Mouse (Mus musculus) heart, postnatal 0 days (tissue): ENCODE results near the gene Eya2. TPM values are rescaled to one million over a fixed set of nuclear protein-coding genes. Genes with fewer than 3 reads are reported as not detected.

ENCODE experiments used
- ATAC-seq: fragments of 200-750 bp; cut with Nextera tagmentation; 2 replicates; pipeline ENCODE4 v1.8.0; 2017; ENCODE audit warnings: low read depth, moderate number of reproducible peaks, moderate library complexity; ENCODE audit not compliant: insufficient read depth
- DNase-seq: peaks from one replicate; pipeline ENCODE4 v3.0.0-alpha.2; 2016; ENCODE audit warnings: low spot score
- H3K27ac ChIP-seq: fragments of 300-500 bp; sonication (generic); 2 replicates; pipeline ENCODE4 v1.5.1; 2014; ENCODE audit warnings: low read depth, mild to moderate bottlenecking
- H3K27me3 ChIP-seq: fragments of 300-500 bp; sonication (generic); 2 replicates; pipeline ENCODE4 v1.6.1; 2014; ENCODE audit warnings: low read length, mixed read lengths; ENCODE audit not compliant: control insufficient read depth, insufficient read depth
- H3K36me3 ChIP-seq: fragments of 300-500 bp; sonication (generic); replicated peaks from 2 replicates; pipeline ENCODE4 v1.6.1; 2014; ENCODE audit warnings: low read length, mixed read lengths; ENCODE audit not compliant: control insufficient read depth, insufficient read depth
- H3K4me1 ChIP-seq: fragments of 300-500 bp; sonication (generic); 2 replicates; pipeline ENCODE4 v1.6.1; 2014; ENCODE audit warnings: antibody characterized with exemption; ENCODE audit not compliant: control insufficient read depth, insufficient read depth
- H3K4me2 ChIP-seq: fragments of 300-500 bp; sonication (generic); 2 replicates; pipeline ENCODE4 v1.6.1; 2014; ENCODE audit warnings: low read depth, mild to moderate bottlenecking, low read length, moderate library complexity
- H3K4me3 ChIP-seq: fragments of 300-500 bp; sonication (generic); 2 replicates; pipeline ENCODE4 v1.5.1; 2014; ENCODE audit warnings: low read depth, low read length
- H3K9ac ChIP-seq: fragments of 300-500 bp; sonication (generic); replicated peaks from 2 replicates; pipeline ENCODE4 v1.6.1; 2014; ENCODE audit warnings: low read depth, low read length, mixed read lengths
- H3K9me3 ChIP-seq: fragments of 300-500 bp; sonication (generic); replicated peaks from 2 replicates; pipeline ENCODE4 v1.6.1; 2016; ENCODE audit warnings: low read length; ENCODE audit not compliant: control insufficient read depth
- CTCF ChIP-seq: IDR thresholded peaks from 2 replicates; pipeline ENCODE4 v1.5.1; 2016; ENCODE audit warnings: antibody characterized with exemption, control low read depth, low read depth
- EP300 ChIP-seq: IDR thresholded peaks from 2 replicates; pipeline ENCODE4 v1.6.1; 2016; ENCODE audit warnings: antibody characterized with exemption, low read depth
- WGBS: fragments of 180-500 bp; shearing (Covaris S2); extraction: QIAGEN DNeasy Blood & Tissue Kit; methylation state at CpG from one replicate; pipeline ENCODE4 v1.1.7; 2014; 5-methylcytosine and 5-hydroxymethylcytosine counted together
- polyA plus RNA-seq: library from polyadenylated mRNA; unstranded; fragments of >200 nt; fragmentation: Nextera tagmentation; extraction: Ambion mirVana; gene quantifications from 2 replicates; pipeline ENCODE4 v1.2.1, GENCODE M21; 2015
- total RNA-seq: library from RNA; depleted of rRNA; stranded (reverse); fragments of >200 nt; gene quantifications from 2 replicates; pipeline ENCODE4 v1.2.3, GENCODE M21; 2014; ENCODE audit warnings: low replicate concordance

The Eya2 gene
- total and polyA plus RNA-seq, 2 experiments from 2014 or later = 0.95 to 0.96 TPM

DNA sequence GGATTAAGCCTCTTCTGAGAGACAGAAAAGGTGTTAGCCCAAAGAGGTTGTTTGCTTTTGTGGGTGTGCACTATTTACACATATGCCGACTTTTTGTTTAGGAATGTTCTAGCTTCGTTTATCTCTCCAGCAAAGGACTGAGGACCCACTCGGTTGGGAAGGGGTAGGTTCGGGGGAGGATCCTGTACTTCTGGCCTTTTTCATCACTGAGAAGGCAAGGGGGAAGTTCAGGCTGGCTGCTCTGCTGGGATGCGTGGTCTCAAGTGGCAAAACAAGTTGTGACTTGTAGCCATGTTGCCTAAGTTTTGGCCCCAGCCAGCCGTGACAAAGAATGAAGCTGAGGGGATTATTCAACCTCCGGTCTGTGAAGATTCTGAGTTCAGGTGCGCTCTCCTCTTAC, 6.8 kb downstream of the Eya2 start:
- peaks cover 28% of the 10 kb centered on the region for H3K27me3 ChIP-seq
- WGBS = 51% methylated on average over 8 of the region's 8 CpGs
- no peak overlapping the region for H3K4me2 ChIP-seq
- ATAC-seq = no peak
- no peak overlapping the region for H3K4me3 ChIP-seq
- no peaks in the 10 kb centered on the region for H3K9me3 ChIP-seq
- DNase-seq = no peak
- H3K9ac ChIP-seq = no peak overlapping the region
- H3K36me3 ChIP-seq = no peaks in the 10 kb centered on the region
- H3K4me1 ChIP-seq = no peaks in the 10 kb centered on the region
- TF ChIP-seq EP300 = no peak
- no peak for TF ChIP-seq CTCF
- no peak overlapping the region for H3K27ac ChIP-seq

GRCm38 (mm10) chr2:165603775-165604174, 8.9 kb downstream of the Eya2 start:
- Histone ChIP-seq H3K27me3 (0 out of 2 replicates have a peak, but pooled peaks cover 16% of the 10 kb centered on the region), H3K4me2 (no peak overlapping the region), H3K9ac (no peak overlapping the region), H3K36me3 (no peaks in the 10 kb centered on the region), H3K4me1 (no peaks in the 10 kb centered on the region), H3K4me3 (no peak overlapping the region), H3K27ac (no peak overlapping the region), H3K9me3 (no peaks in the 10 kb centered on the region)
- ATAC-seq (no peak), DNase-seq (no peak)
- TF ChIP-seq EP300 = no peak
- TF ChIP-seq CTCF = no peak
- WGBS = 63% methylated on average over 8 of the region's 8 CpGs

GRCm38 (mm10) chr2:165611551-165612253, 16.9 kb downstream of the Eya2 start:
- Histone ChIP-seq H3K27me3 (0 out of 2 replicates have a peak, but pooled peaks cover 4% of the 10 kb centered on the region), H3K4me1 (no peaks in the 10 kb centered on the region), H3K9ac (no peak overlapping the region), H3K36me3 (no peaks in the 10 kb centered on the region), H3K4me3 (no peak overlapping the region), H3K27ac (no peak overlapping the region), H3K4me2 (no peak overlapping the region), H3K9me3 (no peaks in the 10 kb centered on the region; the same call in 1 of the 2 replicates)
- ATAC-seq (no peak), DNase-seq (no peak)
- TF ChIP-seq CTCF = no peak
- TF ChIP-seq EP300 = no peak
- WGBS = 80% methylated on average over 7 of the region's 7 CpGs

- ATAC-seq (peak; percentile 47; the same call in 1 of the 2 replicates), DNase-seq (no peak)
- Histone ChIP-seq H3K9ac (no peak overlapping the region), H3K4me2 (no peak overlapping the region), H3K36me3 (no peaks in the 10 kb centered on the region), H3K4me3 (no peak overlapping the region), H3K4me1 (no peaks in the 10 kb centered on the region), H3K27ac (no peak overlapping the region), H3K9me3 (no peaks in the 10 kb centered on the region; the same call in 1 of the 2 replicates), H3K27me3 (no peaks in the 10 kb centered on the region)
- WGBS = 66% methylated on average over 13 of the region's 13 CpGs
- TF ChIP-seq CTCF (no peak), EP300 (no peak)
These were observed 19.0 kb downstream of the Eya2 start for GRCm38 (mm10) chr2:165613741-165614339.

DNA sequence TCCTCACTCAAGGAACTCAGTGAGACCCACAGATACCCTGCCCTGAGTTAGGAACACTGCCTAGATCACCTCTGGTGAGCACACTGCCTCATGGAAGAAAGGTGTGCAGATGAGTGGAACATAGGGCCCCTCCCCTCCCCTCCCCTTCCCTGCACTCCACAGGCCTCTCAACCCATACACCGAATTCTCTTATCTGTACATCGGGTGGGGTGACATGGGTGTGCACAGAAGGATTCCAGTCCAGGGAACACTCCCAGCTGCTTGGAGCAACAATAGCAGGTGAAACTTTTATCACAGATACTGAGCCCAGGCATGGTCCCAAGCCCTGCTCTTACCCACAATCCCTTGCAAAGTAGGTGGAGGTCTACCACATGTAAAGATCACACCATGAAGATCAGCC, 26.7 kb downstream of the Eya2 start:
- H3K4me2 ChIP-seq = no peak overlapping the region
- H3K9ac ChIP-seq = no peak overlapping the region
- no peaks in the 10 kb centered on the region for H3K4me1 ChIP-seq
- H3K36me3 ChIP-seq = no peaks in the 10 kb centered on the region
- no peaks in the 10 kb centered on the region for H3K27me3 ChIP-seq
- DNase-seq = no peak
- no peak overlapping the region for H3K27ac ChIP-seq
- ATAC-seq = no peak
- TF ChIP-seq CTCF (no peak), EP300 (no peak)
- no peak overlapping the region for H3K4me3 ChIP-seq
- no peaks in the 10 kb centered on the region; the same call in 1 of the 2 replicates for H3K9me3 ChIP-seq
- WGBS = 63% methylated on average over 2 of the region's 2 CpGs
